16 mouse cellular contexts compared by ENCODE assay signal in genomic region chr17:80450426-80451030, GRCm38 (mm10).
"Had no signal": no experiment of that assay in that cellular context is flagged by ENCODE, and none has a peak within 500 bp of the region (broad histone marks: within the 10 kb centered on the region; RNA-seq: fewer than 3 reads in every experiment).

No protein-coding gene starts in this region.

- H3K9me3 ChIP-seq: liver, embryonic 13.5 days; neural tube, embryonic 13.5 days had no signal

- H3K4me3 ChIP-seq: liver, embryonic 13.5 days; myocyte; neural tube, embryonic 13.5 days had no signal

- DNase-seq: kidney, adult 18-20 months; kidney, adult 9 months; kidney, postnatal 10 days; kidney, postnatal 36 days; layer of hippocampus, adult 9-11 months; liver, embryonic 13.5 days; lung, adult 2 months; lung, postnatal 14 days; lung, postnatal 4 days; midbrain, embryonic 14.5 days; retina, postnatal 1 day; thymus, adult 2 months; thymus, postnatal 14 days had no signal

- H3K9ac ChIP-seq: liver, embryonic 13.5 days; neural tube, embryonic 13.5 days had no signal

- H3K27ac ChIP-seq: liver, embryonic 13.5 days; neural tube, embryonic 13.5 days; stomach, postnatal 0 days had no signal

- H3K27me3 ChIP-seq: liver, embryonic 13.5 days; neural tube, embryonic 13.5 days had no signal

- H3K4me1 ChIP-seq: liver, embryonic 13.5 days; neural tube, embryonic 13.5 days had no signal
